Mouse (Mus musculus) ovary, postnatal 36 days (tissue): ENCODE measurements at regions not wholly inside any gene's neighbourhood (a gene's known extent, or its start where the extent isn't known, plus 50 kb on each side); places are given as distances from the start of the nearest gene placed in this dataset.
A peak's percentile ranks its signal among the peaks of the same experiment; 100 is the strongest.

Experiments used
- DNase-seq: peaks from one replicate; pipeline ENCODE4 v3.0.0; 2022; ENCODE audit warnings: low spot score, mixed read lengths

DNA sequence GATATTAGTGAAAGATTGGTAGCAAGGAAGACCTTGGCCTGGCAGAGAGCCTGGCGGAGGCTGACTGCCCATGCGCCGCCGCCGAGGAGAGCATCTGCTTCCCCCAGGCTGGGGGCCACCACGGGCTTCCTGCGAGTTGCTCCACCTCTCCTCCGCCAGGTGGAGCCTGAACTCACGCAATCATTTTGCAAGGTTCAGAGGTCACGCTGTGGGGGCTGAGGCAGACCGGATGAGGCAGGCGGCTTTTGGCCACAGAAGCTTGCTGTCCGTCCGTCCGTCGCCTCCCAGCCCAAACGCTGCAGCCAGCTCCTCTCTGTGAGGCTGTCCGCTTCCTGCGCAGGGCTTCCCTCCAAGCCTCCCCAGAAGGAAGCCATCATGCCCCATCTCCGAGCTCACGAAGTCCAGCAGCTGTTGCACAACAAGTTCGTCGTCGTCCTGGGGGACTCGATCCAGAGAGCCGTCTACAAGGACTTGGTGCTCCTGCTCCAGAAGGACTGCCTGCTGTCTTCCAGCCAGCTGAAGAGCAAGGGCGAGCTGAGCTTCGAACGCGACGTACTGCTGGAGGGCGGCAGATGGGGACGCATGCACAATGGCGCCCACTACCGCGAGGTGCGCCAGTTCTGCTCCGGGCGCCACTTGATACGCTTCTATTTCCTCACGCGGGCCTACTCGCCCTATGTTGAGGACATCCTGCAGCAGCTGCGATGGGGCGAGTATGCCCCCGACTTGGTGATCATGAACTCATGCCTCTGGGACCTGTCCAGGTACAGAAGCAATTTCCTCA, 269.3 kb upstream of the Erbb4 start:
- no peak for DNase-seq

- DNase-seq: no peak
These were observed 267.4 kb upstream of the Erbb4 start for GRCm38 (mm10) chr1:69375246-69375645.

DNA sequence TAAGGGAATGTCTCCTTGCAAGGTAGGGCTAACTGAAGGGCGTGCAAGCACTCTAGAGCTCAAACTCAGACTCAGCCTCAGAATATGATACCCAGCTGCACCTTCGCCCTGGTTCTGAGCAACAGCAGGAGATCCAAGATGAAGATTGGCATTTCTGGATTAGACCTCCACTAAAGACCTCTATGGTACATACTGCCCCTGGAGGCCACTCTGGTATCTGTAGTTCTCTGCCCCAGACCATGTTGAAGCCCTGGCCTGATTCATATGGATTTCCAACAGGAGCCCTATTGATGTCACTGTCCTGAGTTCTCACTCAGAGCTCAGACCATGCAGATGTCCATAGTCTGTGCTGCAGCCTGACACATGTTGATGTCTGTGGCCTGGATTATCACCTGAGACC, 262.2 kb upstream of the Erbb4 start:
- no peak for DNase-seq

DNA sequence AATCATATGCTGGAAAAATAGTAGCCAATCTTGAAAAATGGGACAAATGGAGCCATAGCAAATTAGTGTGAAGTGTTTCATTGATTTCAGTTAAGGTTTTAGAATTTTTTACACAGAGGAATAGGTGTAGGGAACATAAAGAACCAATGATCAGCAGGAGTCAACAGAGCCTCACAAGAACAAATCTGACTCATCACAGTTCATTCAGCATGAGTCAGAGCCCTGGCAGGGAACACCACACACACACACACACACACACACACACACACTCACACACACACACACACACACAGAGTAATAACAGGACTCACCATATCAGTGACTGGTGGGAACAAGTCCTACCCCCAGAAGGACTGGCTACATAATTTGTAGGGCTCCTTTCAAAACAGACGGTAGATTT, 259.7 kb upstream of the Erbb4 start:
- no peak for DNase-seq

- DNase-seq: no peak
These were observed 256.2 kb upstream of the Erbb4 start for GRCm38 (mm10) chr1:69364069-69364468.

GRCm38 (mm10) chr1:69357548-69357947, 249.7 kb upstream of the Erbb4 start:
- no peak for DNase-seq

DNA sequence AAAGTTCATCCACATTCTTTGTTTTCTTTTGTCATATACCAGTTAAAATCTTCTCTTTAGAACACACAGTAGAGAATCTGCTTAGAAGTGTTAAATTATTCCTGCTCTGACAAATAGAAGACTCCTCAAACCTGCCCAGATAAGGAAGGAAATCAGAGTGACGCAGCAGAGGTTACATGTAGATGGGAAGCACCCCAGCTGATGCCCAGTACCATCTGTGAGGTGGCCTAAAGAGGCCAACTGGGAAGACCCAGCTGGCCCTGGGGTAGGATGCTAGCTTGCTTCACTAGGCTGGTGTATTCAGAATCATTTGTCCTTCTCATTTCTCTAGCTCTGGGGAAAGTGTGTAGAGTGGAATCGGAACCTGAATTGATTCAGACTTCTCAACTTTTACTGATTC, 242.6 kb upstream of the Erbb4 start:
- DNase-seq: no peak

DNA sequence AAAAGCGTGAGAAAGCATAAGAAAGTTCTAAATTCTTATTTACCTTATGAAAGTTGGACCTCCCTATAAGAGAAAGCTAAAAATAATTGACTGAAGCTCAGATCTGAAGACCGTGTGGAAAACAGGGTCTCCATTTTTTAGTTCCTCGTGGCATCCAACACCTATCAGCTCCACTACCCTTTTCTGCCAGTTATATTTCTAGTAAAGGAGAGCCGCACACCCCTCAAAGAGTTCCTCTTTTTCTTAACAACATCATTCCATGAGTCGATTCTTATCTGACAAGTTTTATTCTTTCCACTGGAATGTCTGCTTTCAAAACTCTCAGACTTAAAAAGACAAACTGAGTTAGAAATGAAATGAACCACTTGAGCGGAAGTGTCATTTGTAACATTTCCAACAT, 242.0 kb upstream of the Erbb4 start:
- no peak for DNase-seq

DNA sequence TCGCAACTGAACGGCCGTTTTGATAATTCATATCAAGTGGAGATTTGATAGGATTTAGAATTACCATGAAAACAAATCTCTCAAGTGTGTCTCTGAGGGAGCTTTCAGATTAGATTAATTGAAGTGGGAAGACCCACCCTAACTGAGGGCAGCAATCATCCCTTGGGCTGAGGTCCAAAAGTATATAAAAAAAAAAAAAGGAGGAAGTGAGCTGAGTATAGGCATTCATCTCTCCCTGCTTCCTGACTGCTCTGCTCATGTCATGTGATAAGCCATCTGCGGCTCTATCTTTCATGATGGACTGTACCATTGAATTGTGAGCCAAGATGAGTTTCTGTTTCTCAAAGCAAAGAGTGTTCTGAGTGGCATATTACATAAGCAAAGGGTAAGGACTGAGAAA, 234.2 kb upstream of the Erbb4 start:
- no peak for DNase-seq

- DNase-seq: no peak
These were observed 232.6 kb upstream of the Erbb4 start for GRCm38 (mm10) chr1:69340481-69340880.

DNA sequence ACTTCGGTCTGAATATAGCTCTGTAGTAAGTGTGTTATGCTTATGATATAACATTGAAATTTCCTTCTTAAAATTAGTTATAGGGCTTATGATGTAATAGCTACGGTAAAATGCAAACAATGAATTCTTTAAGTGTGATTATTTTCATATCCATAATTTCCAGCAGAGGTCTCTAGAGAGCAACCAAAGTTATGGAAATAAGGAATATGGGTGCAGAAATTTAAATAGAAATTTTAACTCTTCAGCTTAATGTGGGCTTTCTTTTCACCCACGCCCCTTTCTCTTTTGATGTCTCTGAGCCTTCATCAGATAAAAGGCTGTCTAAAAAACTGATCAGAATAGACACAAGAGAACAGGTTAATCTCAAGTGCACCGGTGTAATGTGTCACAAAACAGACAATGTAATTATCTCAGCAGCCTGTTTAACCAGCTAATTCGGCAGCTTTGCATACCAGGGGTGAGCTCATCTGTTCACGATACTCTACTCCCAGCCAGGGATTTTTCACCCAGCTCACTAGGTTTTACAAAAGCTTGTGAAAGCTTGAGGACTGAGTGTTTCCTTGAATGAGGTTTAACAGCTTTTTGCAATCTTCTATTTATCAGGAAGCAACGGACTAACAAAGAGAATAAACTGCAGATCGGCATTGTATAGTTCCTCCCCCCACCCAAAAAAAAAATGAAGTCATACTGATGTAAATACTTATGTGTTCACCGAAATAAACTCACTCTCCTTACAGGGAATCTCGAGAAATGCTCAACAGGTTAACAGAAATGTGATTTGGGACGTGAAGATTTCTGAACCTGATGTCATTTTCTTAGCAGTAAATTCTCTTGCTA, 223.8 kb upstream of the Erbb4 start:
- no peak for DNase-seq

DNA sequence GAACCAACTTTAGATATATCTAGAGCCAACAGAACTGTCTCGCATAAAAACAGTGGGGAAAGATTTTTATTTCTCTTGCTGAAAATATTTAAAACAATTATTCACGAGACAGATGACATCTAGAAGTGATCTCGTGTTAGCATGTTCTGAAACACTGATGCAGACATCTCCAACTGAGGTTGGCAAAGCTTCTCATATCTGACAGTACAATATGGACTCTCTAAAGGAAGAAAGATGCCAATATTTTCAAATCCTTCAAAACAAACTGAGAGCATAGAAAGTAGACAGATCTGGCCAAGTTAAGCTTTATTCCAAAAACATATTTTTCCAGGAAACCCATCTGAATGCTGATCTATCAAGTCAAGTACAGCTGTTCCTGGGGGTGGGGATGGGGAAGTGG, 221.5 kb upstream of the Erbb4 start:
- DNase-seq: no peak

GRCm38 (mm10) chr1:69326711-69327110, 218.9 kb upstream of the Erbb4 start:
- no peak for DNase-seq

GRCm38 (mm10) chr1:69319526-69319925, 211.7 kb upstream of the Erbb4 start:
- DNase-seq: no peak

DNA sequence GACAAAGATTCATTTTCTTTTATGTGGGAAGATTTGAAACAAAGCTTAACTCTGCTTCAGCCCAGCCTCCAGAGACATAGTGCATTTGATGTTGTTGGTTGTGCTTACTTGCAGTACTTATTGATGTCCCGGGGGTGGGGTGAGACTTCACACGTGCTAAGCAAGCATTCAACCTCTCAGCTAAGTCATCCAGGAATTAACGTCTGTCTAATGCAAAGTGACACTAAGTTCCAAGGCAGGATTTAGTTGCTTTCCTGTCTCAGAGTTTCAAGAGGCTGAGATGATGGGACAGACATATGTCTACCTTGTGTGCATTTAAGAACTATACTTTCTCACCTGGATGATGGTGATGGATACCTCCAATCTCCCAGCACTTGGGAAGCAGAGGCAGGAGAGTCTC, 189.0 kb upstream of the Erbb4 start:
- DNase-seq: no peak

DNA sequence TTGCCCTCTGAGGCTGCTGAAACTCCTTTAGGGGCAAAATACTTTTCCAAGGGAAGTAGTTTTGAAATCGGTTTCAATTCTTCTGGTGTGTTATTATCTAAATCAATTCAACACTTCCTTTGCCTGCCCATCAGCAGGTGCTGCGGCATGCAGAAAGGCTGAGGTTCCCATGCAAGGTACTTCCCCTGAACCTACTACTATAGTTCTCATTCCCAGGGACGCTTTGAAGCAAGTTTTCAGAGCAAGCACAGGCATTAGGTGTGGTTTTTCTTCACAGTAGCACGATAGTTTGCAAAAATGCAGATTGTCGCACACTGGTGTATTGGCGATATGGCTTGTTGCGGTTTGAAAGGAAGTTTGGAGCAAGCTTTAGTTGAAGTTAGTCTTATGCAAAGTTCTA, 183.5 kb upstream of the Erbb4 start:
- no peak for DNase-seq

- DNase-seq: no peak
These were observed 178.5 kb upstream of the Erbb4 start for GRCm38 (mm10) chr1:69286374-69286773.

GRCm38 (mm10) chr1:69277428-69277827, 169.6 kb upstream of the Erbb4 start:
- DNase-seq: no peak

DNA sequence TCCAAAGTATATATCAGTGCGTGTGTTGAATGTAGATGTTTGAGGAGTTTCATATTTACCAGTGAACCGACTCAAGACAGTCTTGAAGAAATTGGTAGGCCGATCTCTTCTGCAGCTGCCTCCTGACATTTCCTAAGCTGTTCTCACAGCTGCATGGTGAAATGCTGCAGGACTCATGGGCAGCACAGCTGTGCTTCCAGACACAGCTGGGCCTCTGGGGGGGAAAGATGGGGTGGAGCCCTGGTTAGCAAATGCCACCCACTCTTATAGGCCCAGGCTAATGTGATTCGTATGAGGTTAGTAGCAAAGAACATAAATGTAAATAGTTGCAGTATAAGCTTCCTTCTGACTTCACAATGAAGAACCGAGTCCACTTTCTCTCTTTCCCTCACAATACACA, 139.8 kb upstream of the Erbb4 start:
- no peak for DNase-seq

DNA sequence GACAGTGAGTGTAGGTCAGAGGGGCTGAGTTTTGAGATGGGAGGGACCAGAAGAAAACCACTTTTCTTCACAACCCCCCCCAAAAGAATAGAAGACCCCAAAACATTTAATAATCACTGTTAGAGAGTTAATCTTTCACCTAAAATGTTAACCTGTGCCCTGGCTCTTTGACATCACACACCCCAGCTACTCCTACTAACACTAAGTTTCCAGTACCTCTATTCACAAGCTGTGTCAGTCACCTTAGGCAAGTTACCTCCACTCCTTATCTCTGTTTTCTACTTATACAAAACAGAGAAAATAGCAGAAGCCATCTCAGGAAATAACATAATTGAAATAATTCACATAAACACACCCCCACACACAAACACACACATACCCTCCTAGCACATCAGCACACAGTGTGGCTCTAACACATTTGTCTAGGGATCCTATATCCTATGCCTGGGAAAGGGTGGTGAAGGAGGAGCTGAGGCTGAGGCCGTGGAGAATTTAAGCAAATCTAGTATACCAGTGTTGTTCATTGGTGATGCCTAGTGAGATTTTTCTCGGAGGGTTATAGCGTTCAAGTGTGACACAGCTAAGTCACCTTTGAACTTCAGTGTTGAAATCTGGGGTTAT, 134.5 kb upstream of the Erbb4 start:
- DNase-seq: no peak

GRCm38 (mm10) chr1:69241502-69242214, 133.8 kb upstream of the Erbb4 start:
- DNase-seq: peak; percentile 53

GRCm38 (mm10) chr1:69227864-69228263, 120.0 kb upstream of the Erbb4 start:
- DNase-seq: no peak
